Mouse (Mus musculus): ENCODE data around the gene Abca2. TPM values are rescaled to one million over a fixed set of nuclear protein-coding genes. Genes with fewer than 3 reads are reported as not detected.
A peak's percentile ranks its signal among the peaks of the same experiment; 100 is the strongest.

Gene Abca2
- polyA plus RNA-seq (2015; fragmentation: Nextera tagmentation; extraction: Ambion mirVana): 3.9 and 4.8 TPM in 2 replicates

GRCm38 (mm10) chr2:25428442-25429236 lies at the start of gene Abca2:
TSS of gene Abca2 (plus strand) at chr2:25428703.
- under 1% methylated on average over 84 of the region's 89 CpGs for whole genome bisulfite sequencing
- Histone ChIP-seq H3K4me3 (replicated peaks) (peak within 1 kb of the TSS; percentile 63), H3K27ac (no peak within 1 kb of the TSS)

GRCm38 (mm10) chr2:25384492-25384891 lies 44.0 kb upstream of the Abca2 start:
- no peak for ATAC-seq (ENCODE audit: insufficient read depth, low FRiP score, low read depth)
- H3K9me3 ChIP-seq: no peaks in the 10 kb centered on the region
- no peaks in the 10 kb centered on the region for H3K4me1 ChIP-seq
- H3K4me3 ChIP-seq (replicated peaks): no peak overlapping the region
- no peaks in the 10 kb centered on the region for H3K36me3 ChIP-seq
- no peak overlapping the region for H3K4me2 ChIP-seq
- H3K27ac ChIP-seq: no peak overlapping the region
- no peaks in the 10 kb centered on the region for H3K27me3 ChIP-seq (replicated peaks)
- 58% methylated on average over 5 of the region's 5 CpGs for WGBS
- no peak overlapping the region for H3K9ac ChIP-seq

More at GRCm38 (mm10) chr2:25428442-25429236, at the start of gene Abca2:
- Histone ChIP-seq H3K9me3 (no peaks in the 10 kb centered on the region), H3K4me2 (peak within 1 kb of the TSS; percentile 87), H3K4me1 (peaks cover 5% of the 10 kb centered on the region; the same call in 1 of the 2 replicates), H3K9ac (peak within 1 kb of the TSS; percentile 48), H3K36me3 (no peaks in the 10 kb centered on the region), H3K27me3 (replicated peaks) (peaks cover 24% of the 10 kb centered on the region; the same call in 1 of the 2 replicates)
- ATAC-seq (ENCODE audit: insufficient read depth, low FRiP score, low read depth): peak; percentile 91

- no peak overlapping the region for H3K4me3 ChIP-seq (replicated peaks)
- peaks cover 11% of the 10 kb centered on the region; the same call in 1 of the 2 replicates for H3K27me3 ChIP-seq (replicated peaks)
- no peaks in the 10 kb centered on the region for H3K9me3 ChIP-seq
- no peak overlapping the region for H3K9ac ChIP-seq
- WGBS: 54% methylated on average over 5 of the region's 5 CpGs
- H3K4me2 ChIP-seq: no peak overlapping the region
- H3K27ac ChIP-seq: no peak overlapping the region
- H3K4me1 ChIP-seq: peaks cover 15% of the 10 kb centered on the region
- H3K36me3 ChIP-seq: no peaks in the 10 kb centered on the region
- ATAC-seq (ENCODE audit: insufficient read depth, low FRiP score, low read depth): no peak
Measured at GRCm38 (mm10) chr2:25391266-25391665, 37.2 kb upstream of the Abca2 start.

DNA sequence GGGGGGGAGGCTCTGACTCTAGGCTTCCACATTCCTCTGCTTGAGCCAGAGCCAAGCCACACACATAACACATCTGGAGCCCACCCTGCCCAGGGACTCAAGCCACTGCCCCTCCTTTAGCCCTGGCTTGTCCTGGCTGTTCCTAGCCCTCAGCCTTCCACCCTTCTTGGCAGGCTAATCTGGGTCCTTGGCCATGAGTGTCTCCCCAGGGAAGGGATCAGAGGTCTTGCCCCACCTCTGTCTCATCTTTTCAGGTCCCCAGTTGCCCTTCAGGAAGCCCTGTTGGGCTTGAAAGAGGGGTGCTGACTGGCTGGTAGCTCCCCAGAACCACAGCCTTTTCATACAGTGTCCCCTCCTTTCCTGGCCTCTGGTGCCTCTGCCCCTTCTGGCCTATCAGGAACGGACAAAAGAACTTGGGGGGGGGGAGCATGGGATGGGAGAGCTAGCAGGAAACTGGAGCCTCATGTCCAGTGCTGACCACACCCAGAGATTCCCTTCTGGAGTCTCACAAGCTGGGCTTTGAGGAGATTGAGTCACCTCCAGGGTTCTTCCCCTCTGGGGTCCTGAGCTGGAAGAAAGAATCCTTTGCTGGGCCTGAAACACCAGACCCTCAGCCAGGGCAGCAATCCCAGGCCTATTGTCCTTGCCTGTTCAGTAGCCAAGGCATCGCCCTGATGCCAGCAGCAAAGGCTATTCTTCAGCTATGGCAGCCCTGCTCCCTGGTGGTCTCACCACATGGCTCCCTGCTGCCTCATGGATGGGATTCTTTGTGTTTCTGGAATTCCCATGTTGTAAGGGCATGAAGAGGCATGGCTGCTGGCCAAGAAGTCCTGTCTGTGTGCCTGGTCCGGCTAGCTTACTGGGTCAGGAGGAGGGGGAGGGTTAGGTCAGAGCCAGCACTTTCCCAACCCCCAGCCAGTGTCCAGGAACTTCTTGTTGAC lies 34.0 kb upstream of the Abca2 start:
- H3K27me3 ChIP-seq (replicated peaks): peaks cover 39% of the 10 kb centered on the region
- peaks cover 15% of the 10 kb centered on the region for H3K4me1 ChIP-seq
- no peak overlapping the region for H3K4me2 ChIP-seq
- H3K27ac ChIP-seq: peak overlapping the region; percentile 65
- H3K9me3 ChIP-seq: no peaks in the 10 kb centered on the region
- ATAC-seq (ENCODE audit: insufficient read depth, low FRiP score, low read depth): no peak; the same call in 1 of the 2 replicates
- 30% methylated on average over 3 of the region's 3 CpGs for WGBS
- no peaks in the 10 kb centered on the region for H3K36me3 ChIP-seq
- H3K9ac ChIP-seq: no peak overlapping the region
- no peak overlapping the region for H3K4me3 ChIP-seq (replicated peaks)

GRCm38 (mm10) chr2:25395721-25396596 lies 32.5 kb upstream of the Abca2 start, which contains the start of gene Entpd2:
TSS of gene Entpd2 (plus strand) at chr2:25395874.
- WGBS: 2% methylated on average over 57 of the region's 57 CpGs
- H3K4me2 ChIP-seq: peak within 1 kb of the TSS; percentile 88
- H3K27me3 ChIP-seq (replicated peaks): peaks cover 53% of the 10 kb centered on the region
- H3K4me3 ChIP-seq (replicated peaks): peak within 1 kb of the TSS; percentile 44
- no peaks in the 10 kb centered on the region for H3K9me3 ChIP-seq
- peaks cover 20% of the 10 kb centered on the region for H3K4me1 ChIP-seq
- peak within 1 kb of the TSS; percentile 26; the same call in 1 of the 2 replicates for H3K9ac ChIP-seq
- ATAC-seq (ENCODE audit: insufficient read depth, low FRiP score, low read depth): peak; percentile 65
- H3K27ac ChIP-seq: peak within 1 kb of the TSS; percentile 65; the same call in 1 of the 2 replicates
- H3K36me3 ChIP-seq: no peaks in the 10 kb centered on the region

GRCm38 (mm10) chr2:25396597-25396983 lies 31.9 kb upstream of the Abca2 start:
- 38% methylated on average over 3 of the region's 3 CpGs for WGBS
- Histone ChIP-seq H3K4me1 (peaks cover 20% of the 10 kb centered on the region), H3K36me3 (no peaks in the 10 kb centered on the region), H3K9ac (no peak overlapping the region), H3K27me3 (replicated peaks) (peaks cover 59% of the 10 kb centered on the region), H3K4me2 (peak overlapping the region; percentile 88), H3K4me3 (replicated peaks) (peak overlapping the region; percentile 44), H3K9me3 (no peaks in the 10 kb centered on the region), H3K27ac (no peak overlapping the region)
- no peak for ATAC-seq (ENCODE audit: insufficient read depth, low FRiP score, low read depth)

- peaks cover 62% of the 10 kb centered on the region for H3K27me3 ChIP-seq (replicated peaks)
- H3K27ac ChIP-seq: no peak overlapping the region
- H3K36me3 ChIP-seq: no peaks in the 10 kb centered on the region
- H3K4me2 ChIP-seq: 0 out of 2 replicates have a peak overlapping the region, but pooled peaks have one; percentile 88
- no peak overlapping the region for H3K9ac ChIP-seq
- WGBS: 35% methylated on average over 1 of the region's 1 CpGs
- no peak for ATAC-seq (ENCODE audit: insufficient read depth, low FRiP score, low read depth)
- H3K4me3 ChIP-seq (replicated peaks): no peak overlapping the region
- H3K4me1 ChIP-seq: peaks cover 20% of the 10 kb centered on the region
- H3K9me3 ChIP-seq: no peaks in the 10 kb centered on the region
Measured at GRCm38 (mm10) chr2:25397010-25397409, 31.5 kb upstream of the Abca2 start.

- whole genome bisulfite sequencing: 88% methylated on average over 7 of the region's 7 CpGs
- no peak overlapping the region for H3K9ac ChIP-seq
Measured at GRCm38 (mm10) chr2:25398065-25398464, 30.4 kb upstream of the Abca2 start.

GRCm38 (mm10) chr2:25399051-25399450 lies 29.5 kb upstream of the Abca2 start, which contains the start of gene Npdc1:
TSS of gene Npdc1 (plus strand) at chr2:25399351.
- Histone ChIP-seq H3K4me2 (no peak within 1 kb of the TSS), H3K4me3 (replicated peaks) (no peak within 1 kb of the TSS), H3K9ac (no peak within 1 kb of the TSS), H3K27ac (no peak within 1 kb of the TSS), H3K36me3 (no peaks in the 10 kb centered on the region), H3K4me1 (peaks cover 24% of the 10 kb centered on the region), H3K27me3 (replicated peaks) (peaks cover 80% of the 10 kb centered on the region), H3K9me3 (no peaks in the 10 kb centered on the region)
- ATAC-seq (ENCODE audit: insufficient read depth, low FRiP score, low read depth): no peak
- 59% methylated on average over 8 of the region's 8 CpGs for WGBS

More at GRCm38 (mm10) chr2:25398065-25398464, 30.4 kb upstream of the Abca2 start:
- no peaks in the 10 kb centered on the region for H3K36me3 ChIP-seq
- H3K27me3 ChIP-seq (replicated peaks): peaks cover 70% of the 10 kb centered on the region
- no peak overlapping the region for H3K4me3 ChIP-seq (replicated peaks)
- H3K27ac ChIP-seq: no peak overlapping the region
- no peak overlapping the region for H3K4me2 ChIP-seq
- H3K9me3 ChIP-seq: no peaks in the 10 kb centered on the region
- ATAC-seq (ENCODE audit: insufficient read depth, low FRiP score, low read depth): no peak
- H3K4me1 ChIP-seq: peaks cover 21% of the 10 kb centered on the region

- Histone ChIP-seq H3K4me2 (peak overlapping the region; percentile 38), H3K4me1 (peaks cover 12% of the 10 kb centered on the region), H3K9me3 (no peaks in the 10 kb centered on the region), H3K4me3 (replicated peaks) (peak overlapping the region; percentile 12), H3K27me3 (replicated peaks) (peaks cover 72% of the 10 kb centered on the region), H3K9ac (no peak overlapping the region), H3K27ac (no peak overlapping the region), H3K36me3 (no peaks in the 10 kb centered on the region)
- ATAC-seq (ENCODE audit: insufficient read depth, low FRiP score, low read depth): no peak
- 20% methylated on average over 16 of the region's 16 CpGs for WGBS
Measured at GRCm38 (mm10) chr2:25400291-25400690, 28.2 kb upstream of the Abca2 start.

GRCm38 (mm10) chr2:25400764-25401163 lies 27.7 kb upstream of the Abca2 start:
- Histone ChIP-seq H3K4me2 (peak overlapping the region; percentile 38), H3K4me1 (peaks cover 9% of the 10 kb centered on the region), H3K36me3 (no peaks in the 10 kb centered on the region), H3K9ac (no peak overlapping the region), H3K4me3 (replicated peaks) (peak overlapping the region; percentile 12), H3K27ac (no peak overlapping the region), H3K9me3 (no peaks in the 10 kb centered on the region), H3K27me3 (replicated peaks) (peaks cover 69% of the 10 kb centered on the region)
- no peak for ATAC-seq (ENCODE audit: insufficient read depth, low FRiP score, low read depth)
- 4% methylated on average over 17 of the region's 17 CpGs for WGBS
